Mouse (Mus musculus): ENCODE data around the gene A830005F24Rik.

Gene A830005F24Rik

GRCm38 (mm10) chr13:48545476-48546281 lies 32.3 kb downstream of the A830005F24Rik start:
- DNase-seq: peak; percentile 95

GRCm38 (mm10) chr13:48546330-48546917 lies 33.1 kb downstream of the A830005F24Rik start:
- DNase-seq: peak; percentile 99

- DNase-seq: no peak
Observed at GRCm38 (mm10) chr13:48547623-48548022, 34.3 kb downstream of the A830005F24Rik start.

GRCm38 (mm10) chr13:48548296-48548695 lies 34.9 kb downstream of the A830005F24Rik start:
- DNase-seq: no peak

- no peak for DNase-seq
Observed at GRCm38 (mm10) chr13:48552181-48553090, 39.1 kb downstream of the A830005F24Rik start.

GRCm38 (mm10) chr13:48553511-48553910 lies 40.1 kb downstream of the A830005F24Rik start:
- no peak for DNase-seq

GRCm38 (mm10) chr13:48554552-48554951 lies 41.2 kb downstream of the A830005F24Rik start:
- peak; percentile 35 to 51 for DNase-seq

GRCm38 (mm10) chr13:48555976-48556375 lies 42.6 kb downstream of the A830005F24Rik start:
- no peak for DNase-seq

GRCm38 (mm10) chr13:48561481-48561880 lies 48.1 kb downstream of the A830005F24Rik start:
- DNase-seq: no peak

GRCm38 (mm10) chr13:48562336-48562735 lies 49.0 kb downstream of the A830005F24Rik start:
- DNase-seq: no peak
